Mouse (Mus musculus) T-cell, adult 2 months (primary cell): ENCODE results near the gene Gm10260.

ENCODE experiments used
- DNase-seq: peaks from one replicate; pipeline ENCODE4 v3.0.0; 2022; ENCODE audit warnings: low spot score

The Gm10260 gene

DNA sequence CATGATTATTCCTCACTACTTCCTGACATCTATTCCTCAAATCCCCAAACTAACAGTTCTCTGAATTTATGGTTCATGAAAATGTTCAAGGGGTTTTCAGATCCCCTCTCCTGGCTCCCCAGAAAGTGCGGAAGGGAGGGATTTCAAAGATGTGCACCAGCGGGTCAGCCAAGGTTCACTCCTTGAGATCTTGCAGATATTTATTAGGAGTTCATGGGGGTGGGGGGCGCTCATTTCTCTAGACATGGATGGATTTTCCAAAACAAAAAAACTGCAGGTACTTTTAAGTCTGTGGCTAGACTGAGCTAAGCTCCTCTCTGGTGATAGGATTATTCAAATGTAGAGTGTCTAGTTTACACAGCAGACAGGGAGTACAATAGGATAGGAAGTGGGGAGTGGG is 8.4 kb upstream of the Gm10260 start:
- DNase-seq, result no peak

DNA sequence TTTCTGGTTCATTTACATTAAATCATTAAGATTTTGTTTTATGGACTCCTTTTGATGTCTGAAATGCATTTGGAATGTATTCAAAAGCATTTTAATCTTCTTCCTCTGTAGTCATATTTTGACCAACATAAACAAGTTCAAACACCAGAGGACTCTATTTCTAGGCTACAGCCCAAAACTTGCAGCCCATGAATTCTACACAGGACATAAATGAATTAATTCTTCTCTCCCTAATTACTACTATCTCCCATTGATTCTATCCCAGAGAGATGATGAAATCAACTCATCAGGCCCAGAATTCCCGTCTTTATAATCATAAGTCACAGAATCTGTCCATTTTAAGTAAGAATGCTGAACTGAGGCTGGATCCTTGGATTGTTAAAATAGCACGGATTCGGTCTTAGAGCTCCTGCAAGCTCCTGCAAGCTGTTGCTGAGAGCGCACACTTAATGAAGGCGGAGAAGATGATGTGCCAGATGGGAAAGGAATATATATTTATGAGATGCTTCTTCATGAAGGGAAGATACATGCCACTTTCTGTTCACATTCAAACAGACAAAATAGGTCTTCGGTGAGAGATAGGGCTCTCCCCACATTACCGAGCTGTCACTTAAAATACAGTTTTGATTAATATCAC is 7.7 kb upstream of the Gm10260 start:
- DNase-seq, result no peak

GRCm38 (mm10) chr13:97766600-97766999 is 6.2 kb upstream of the Gm10260 start:
- DNase-seq, result no peak

- DNase-seq, result no peak
Measured at GRCm38 (mm10) chr13:97765913-97766312, 5.5 kb upstream of the Gm10260 start.

GRCm38 (mm10) chr13:97764067-97764466 is 3.6 kb upstream of the Gm10260 start:
- DNase-seq, result no peak

DNA sequence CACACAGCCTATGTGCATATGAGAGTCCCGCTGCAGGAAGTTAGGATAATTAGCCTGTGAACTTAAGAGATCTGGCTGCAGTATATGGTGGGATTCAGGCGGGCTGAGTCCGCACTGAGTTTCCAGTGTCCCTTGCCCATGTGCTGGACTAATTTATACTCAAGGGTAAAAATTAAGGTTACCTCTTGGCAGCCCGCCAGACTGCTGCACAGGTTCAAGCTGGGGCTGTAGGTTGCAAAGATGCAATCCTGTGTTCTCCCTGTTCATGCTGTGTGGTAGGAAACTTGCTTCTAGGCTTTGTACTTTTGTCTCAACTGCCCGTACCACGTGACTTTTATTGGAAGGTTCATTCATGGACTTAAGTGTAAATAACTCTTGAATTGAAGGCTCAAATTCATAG is 3.0 kb upstream of the Gm10260 start:
- no peak for DNase-seq

DNA sequence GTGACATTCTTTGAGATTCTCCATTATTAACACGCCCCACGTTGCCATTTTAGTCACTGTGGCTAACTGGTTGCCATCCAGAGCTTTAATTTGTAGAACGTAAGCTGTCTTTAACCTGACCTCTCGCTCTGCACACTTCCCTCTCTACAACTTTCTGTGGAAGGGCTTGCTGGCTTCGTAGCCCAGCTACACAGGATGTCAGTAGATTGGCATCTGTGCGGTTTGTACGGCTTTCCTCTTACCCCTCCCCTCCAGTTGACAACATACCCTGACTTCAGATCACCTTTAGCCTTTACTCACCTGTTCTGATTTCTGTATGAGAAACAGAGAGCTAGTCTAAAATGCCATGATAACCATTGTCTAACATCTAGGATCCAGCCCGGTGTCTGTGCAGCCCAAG is 1.7 kb upstream of the Gm10260 start:
- peak; percentile 67 for DNase-seq

DNA sequence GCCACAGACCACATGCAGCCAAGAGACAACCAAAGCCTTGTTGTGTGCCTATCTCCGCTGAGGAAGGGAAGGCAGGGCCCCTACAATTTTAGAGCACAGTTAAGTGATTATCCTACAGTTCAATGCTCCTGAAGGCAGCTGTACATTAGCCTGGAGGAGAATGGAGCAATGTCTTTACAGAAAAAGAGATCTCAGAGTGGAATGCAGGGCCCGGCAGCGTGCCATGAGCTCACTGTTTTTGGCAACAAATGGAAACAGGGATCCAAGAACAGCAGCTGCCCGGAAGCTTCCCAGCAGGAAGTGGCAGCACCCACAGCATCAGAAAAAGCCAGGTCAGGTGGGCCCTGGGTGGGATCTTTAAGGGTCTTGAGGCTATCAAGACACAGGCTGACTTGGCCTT is 3.4 kb downstream of the Gm10260 start:
- DNase-seq, result no peak

GRCm38 (mm10) chr13:97756091-97756490 is 4.3 kb downstream of the Gm10260 start:
- DNase-seq, result no peak

DNA sequence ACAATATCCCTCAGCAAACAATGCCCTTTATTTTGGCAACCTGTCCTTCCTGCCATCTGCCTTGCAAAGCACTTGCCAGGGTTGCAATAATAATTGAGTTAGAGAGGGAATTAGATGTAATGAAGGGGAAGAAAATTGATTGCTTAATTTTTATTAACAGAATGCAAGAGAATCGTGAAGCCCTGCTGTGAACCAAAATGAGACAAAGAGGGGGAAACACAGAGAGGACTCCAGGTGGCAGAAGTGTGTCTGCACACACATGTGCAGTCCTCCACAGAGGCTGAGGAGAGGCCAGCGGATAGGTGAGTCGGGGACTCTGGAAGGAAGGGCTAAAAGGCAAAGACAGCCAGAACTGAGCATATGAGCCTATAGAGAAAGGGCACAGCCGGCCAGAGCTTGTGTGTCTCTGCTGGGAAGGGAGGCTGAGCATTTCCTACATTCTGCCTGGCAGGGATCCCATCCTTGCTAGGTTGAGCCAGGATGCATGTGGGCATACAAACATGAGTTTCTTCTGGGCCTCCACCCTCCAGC is 9.5 kb downstream of the Gm10260 start:
- DNase-seq, result no peak

- no peak for DNase-seq
Measured at GRCm38 (mm10) chr13:97747037-97747860, 13.2 kb downstream of the Gm10260 start.

DNA sequence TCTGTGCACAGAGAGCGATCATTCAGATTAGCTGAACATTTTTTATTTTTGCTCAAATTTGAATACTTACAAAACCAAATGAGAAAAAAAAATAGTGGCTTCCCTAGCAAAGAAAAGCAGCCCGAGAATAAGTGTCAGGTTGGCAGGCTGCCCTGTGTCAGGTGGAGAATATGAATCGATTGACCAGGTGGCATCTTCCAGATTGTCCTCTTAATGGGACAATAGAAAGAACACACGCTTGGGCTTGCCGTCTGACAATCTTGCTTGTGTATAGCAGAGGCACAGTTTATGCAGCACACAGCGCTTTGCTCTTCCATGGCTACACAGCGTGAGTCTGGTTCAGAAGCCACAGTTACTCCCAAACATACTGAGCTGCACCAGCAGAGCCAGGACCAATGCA is 15.8 kb downstream of the Gm10260 start:
- no peak for DNase-seq

GRCm38 (mm10) chr13:97744036-97744435 is 16.4 kb downstream of the Gm10260 start:
- no peak for DNase-seq

- no peak for DNase-seq
Measured at GRCm38 (mm10) chr13:97743229-97743988, 17.0 kb downstream of the Gm10260 start.

GRCm38 (mm10) chr13:97735931-97736330 is 24.5 kb downstream of the Gm10260 start:
- DNase-seq, result no peak

DNA sequence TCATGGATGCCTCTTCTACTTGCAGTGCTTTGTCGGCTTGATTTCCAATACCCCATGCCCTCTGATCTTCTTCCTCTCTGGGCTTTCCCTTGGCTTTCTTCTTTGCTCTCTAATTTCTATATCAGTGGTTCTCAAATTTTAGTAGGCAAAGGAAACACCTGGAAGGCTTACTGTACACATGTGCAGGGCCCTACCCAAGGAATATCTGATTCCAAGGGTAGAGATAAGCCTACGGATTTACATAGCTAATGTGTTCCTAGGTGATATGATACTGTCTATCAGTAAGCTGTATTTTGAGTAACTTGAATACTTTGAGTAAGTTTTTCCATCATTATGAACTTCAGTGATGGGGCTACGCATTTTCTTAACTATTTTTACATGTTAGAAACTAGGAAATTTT is 25.7 kb downstream of the Gm10260 start:
- no peak for DNase-seq

GRCm38 (mm10) chr13:97725160-97725825 is 35.1 kb downstream of the Gm10260 start:
- no peak for DNase-seq

DNA sequence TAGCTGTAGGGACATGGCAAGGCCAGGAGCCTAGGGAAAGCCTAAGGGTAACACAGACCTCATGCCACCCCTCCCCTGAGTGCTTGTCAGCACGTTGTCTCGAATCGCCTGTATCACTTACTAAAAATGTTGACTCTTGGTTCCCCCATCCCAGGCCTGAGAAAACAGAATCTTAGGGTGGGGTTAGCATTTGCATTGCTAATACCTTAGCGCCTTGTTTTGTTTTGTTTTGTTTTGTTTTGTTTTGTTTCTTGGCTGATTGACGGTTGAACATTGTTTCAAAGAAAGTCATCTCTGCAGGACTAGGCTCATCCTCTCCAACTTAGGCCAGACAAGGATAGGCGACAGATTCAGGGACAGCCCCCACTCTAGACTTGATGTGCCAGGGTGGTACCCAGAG is 35.9 kb downstream of the Gm10260 start:
- DNase-seq, result no peak

GRCm38 (mm10) chr13:97712506-97713275 is 47.7 kb downstream of the Gm10260 start:
- DNase-seq, result no peak

GRCm38 (mm10) chr13:97711510-97711909 is 48.9 kb downstream of the Gm10260 start:
- DNase-seq, result no peak
